Mouse (Mus musculus) liver, embryonic 14.5 days (tissue): ENCODE measurements around the gene Zdhhc1. TPM values are rescaled to one million over a fixed set of nuclear protein-coding genes. Genes with fewer than 3 reads are reported as not detected.

ENCODE experiments used
- ATAC-seq: fragments of 200-750 bp; cut with Nextera tagmentation; 2 replicates; pipeline ENCODE4 v1.8.0; 2017; ENCODE audit warnings: moderate number of reproducible peaks, mild to moderate bottlenecking, moderate library complexity; ENCODE audit not compliant: insufficient read depth
- DNase-seq, 3 experiments: peaks; one replicate each; pipeline ENCODE4 v3.0.0-alpha.2; 2012 to 2013; ENCODE audit warnings: low read depth in 3 of 3, low spot score in 3 of 3
- H3K27ac ChIP-seq: fragments of 300-500 bp; sonication (generic); 2 replicates; pipeline ENCODE4 v1.5.1; 2014; ENCODE audit warnings: moderate library complexity, mild to moderate bottlenecking, control low read depth, inconsistent platforms
- H3K27me3 ChIP-seq: fragments of 300-500 bp; sonication (generic); 2 replicates; pipeline ENCODE4 v1.6.1; 2014; ENCODE audit warnings: mild to moderate bottlenecking, low read length, moderate library complexity; ENCODE audit not compliant: control insufficient read depth, insufficient read depth
- H3K36me3 ChIP-seq: fragments of 300-500 bp; sonication (generic); replicated peaks from 2 replicates; pipeline ENCODE4 v1.6.1; 2014; ENCODE audit warnings: low read depth; ENCODE audit not compliant: control insufficient read depth, insufficient read depth
- H3K4me1 ChIP-seq, 2 experiments: fragments of 200-500 bp in 1 of 2; fragments of 300-500 bp in 1 of 2; sonication (generic) in 1 of 2; replicated peaks; 2 replicates each; pipeline ENCODE4 v1.6.1; 2012 to 2014; ENCODE audit warnings: antibody characterized with exemption in 1 of 2, inconsistent platforms in 1 of 2, low read length in 1 of 2; ENCODE audit not compliant: control insufficient read depth in 2 of 2, insufficient read depth in 2 of 2
- H3K4me2 ChIP-seq: fragments of 300-500 bp; sonication (generic); 2 replicates; pipeline ENCODE4 v1.6.1; 2014; ENCODE audit warnings: low read depth, mild to moderate bottlenecking, control low read depth, moderate library complexity
- H3K4me3 ChIP-seq, 2 experiments: fragments of 200-500 bp in 1 of 2; fragments of 300-500 bp in 1 of 2; sonication (generic) in 1 of 2; 2 replicates each; pipeline ENCODE4 v1.5.1; 2012 to 2014; ENCODE audit warnings: low read depth in 2 of 2, low read length in 2 of 2, mild to moderate bottlenecking in 2 of 2, control low read depth in 1 of 2, inconsistent platforms in 1 of 2, moderate library complexity in 1 of 2; ENCODE audit not compliant: insufficient read depth in 1 of 2
- H3K9ac ChIP-seq: fragments of 300-500 bp; sonication (generic); replicated peaks from 2 replicates; pipeline ENCODE4 v1.6.1; 2014; ENCODE audit warnings: mild to moderate bottlenecking, control low read depth, moderate library complexity
- H3K9me3 ChIP-seq: fragments of 300-500 bp; sonication (generic); 2 replicates; pipeline ENCODE4 v1.6.1; 2016; ENCODE audit warnings: low read length, mixed read lengths; ENCODE audit not compliant: control insufficient read depth
- CTCF ChIP-seq: IDR thresholded peaks from 2 replicates; pipeline ENCODE4 v1.5.1; 2016; ENCODE audit warnings: antibody characterized with exemption, low read depth, control low read depth
- EP300 ChIP-seq: IDR thresholded peaks from 2 replicates; pipeline ENCODE4 v1.6.1; 2016; ENCODE audit warnings: antibody characterized with exemption, low read depth
- WGBS: fragments of 180-500 bp; shearing (Covaris S2); extraction: QIAGEN DNeasy Blood & Tissue Kit; methylation state at CpG from one replicate; pipeline ENCODE4 v1.1.7; 2014; ENCODE audit not compliant: insufficient replicate concordance; 5-methylcytosine and 5-hydroxymethylcytosine counted together
- polyA plus RNA-seq, 2 experiments: library from polyadenylated mRNA; depleted of rRNA in 1 of 2; stranded (reverse) in 1 of 2; unstranded in 1 of 2; fragments of >200 nt; fragmentation: Nextera tagmentation in 1 of 2; extraction: Ambion mirVana in 1 of 2; gene quantifications; 2 replicates each; pipeline versions ENCODE4 v1.2.1 to v1.2.3; 2012 to 2014

Gene Zdhhc1
- polyA plus RNA-seq, 2 experiments, result 0.90 to 2.2 TPM

GRCm38 (mm10) chr8:105434136-105434535 lies 62.6 kb downstream of the Zdhhc1 start:
- Histone ChIP-seq H3K4me2 (no peak overlapping the region), H3K9ac (no peak overlapping the region), H3K36me3 (no peaks in the 10 kb centered on the region), H3K27ac (no peak overlapping the region), H3K27me3 (no peaks in the 10 kb centered on the region; the same call in 1 of the 2 replicates), H3K9me3 (no peaks in the 10 kb centered on the region), H3K4me1 (no peaks in the 10 kb centered on the region), H3K4me3 (no peak overlapping the region)
- 65% methylated on average over 5 of the region's 5 CpGs for WGBS
- DNase-seq (no peak), ATAC-seq (no peak)
- TF ChIP-seq CTCF, result no peak
- no peak for TF ChIP-seq EP300

- H3K4me1 ChIP-seq, result no peaks in the 10 kb centered on the region
- H3K27me3 ChIP-seq, result no peaks in the 10 kb centered on the region; the same call in 1 of the 2 replicates
- no peak for TF ChIP-seq EP300
- no peak for TF ChIP-seq CTCF
- H3K27ac ChIP-seq, result no peak overlapping the region
- H3K9me3 ChIP-seq, result no peaks in the 10 kb centered on the region
- H3K4me2 ChIP-seq, result no peak overlapping the region
- no peak overlapping the region for H3K9ac ChIP-seq
- no peak overlapping the region for H3K4me3 ChIP-seq
- no peak for ATAC-seq
- WGBS, result 48% methylated on average over 5 of the region's 5 CpGs
- DNase-seq, result no peak
- H3K36me3 ChIP-seq, result no peaks in the 10 kb centered on the region
Measured at GRCm38 (mm10) chr8:105433511-105433910, 63.2 kb downstream of the Zdhhc1 start.

- H3K9me3 ChIP-seq, result no peaks in the 10 kb centered on the region
- no peak for ATAC-seq
Measured at GRCm38 (mm10) chr8:105433021-105433420, 63.7 kb downstream of the Zdhhc1 start.

GRCm38 (mm10) chr8:105431743-105432515 lies 64.8 kb downstream of the Zdhhc1 start:
- no peak overlapping the region for H3K4me3 ChIP-seq
- 60% methylated on average over 7 of the region's 7 CpGs for WGBS
- no peak overlapping the region for H3K27ac ChIP-seq
- no peak overlapping the region for H3K9ac ChIP-seq
- no peaks in the 10 kb centered on the region for H3K36me3 ChIP-seq
- no peaks in the 10 kb centered on the region for H3K9me3 ChIP-seq
- H3K4me1 ChIP-seq, result no peaks in the 10 kb centered on the region
- TF ChIP-seq CTCF (no peak), EP300 (no peak)
- H3K4me2 ChIP-seq, result no peak overlapping the region
- no peaks in the 10 kb centered on the region; the same call in 1 of the 2 replicates for H3K27me3 ChIP-seq
- ATAC-seq (no peak), DNase-seq (no peak)

More at GRCm38 (mm10) chr8:105433021-105433420, 63.7 kb downstream of the Zdhhc1 start:
- 64% methylated on average over 6 of the region's 6 CpGs for WGBS
- no peak overlapping the region for H3K27ac ChIP-seq
- H3K27me3 ChIP-seq, result no peaks in the 10 kb centered on the region; the same call in 1 of the 2 replicates
- H3K9ac ChIP-seq, result no peak overlapping the region
- H3K4me1 ChIP-seq, result no peaks in the 10 kb centered on the region
- H3K36me3 ChIP-seq, result no peaks in the 10 kb centered on the region
- no peak for DNase-seq
- no peak for TF ChIP-seq EP300
- H3K4me3 ChIP-seq, result no peak overlapping the region
- no peak overlapping the region for H3K4me2 ChIP-seq

- TF ChIP-seq CTCF (no peak), EP300 (no peak)
Measured at GRCm38 (mm10) chr8:105426878-105427277, 69.8 kb downstream of the Zdhhc1 start.

More at GRCm38 (mm10) chr8:105426878-105427277, 69.8 kb downstream of the Zdhhc1 start:
- 26% methylated on average over 6 of the region's 6 CpGs for WGBS
- Histone ChIP-seq H3K9me3 (no peaks in the 10 kb centered on the region), H3K36me3 (no peaks in the 10 kb centered on the region), H3K4me3 (no peak overlapping the region), H3K9ac (no peak overlapping the region), H3K27ac (no peak overlapping the region), H3K27me3 (no peaks in the 10 kb centered on the region), H3K4me2 (no peak overlapping the region), H3K4me1 (no peaks in the 10 kb centered on the region)
- DNase-seq (no peak), ATAC-seq (no peak)

Other genes starting within 250 kb of the Zdhhc1 start
- 1.6 and 1.7 TPM in 2 replicates for gene B3gnt9, start 241.7 kb downstream of the Zdhhc1 start, polyA plus RNA-seq (2012; rRNA removed)
- gene B3gnt9, start 241.7 kb downstream of the Zdhhc1 start, polyA plus RNA-seq (2014; fragmentation: Nextera tagmentation; extraction: Ambion mirVana), result 2.3 and 3.1 TPM in 2 replicates
- gene Tradd, start 232.3 kb downstream of the Zdhhc1 start, polyA plus RNA-seq (2012; rRNA removed), result 5.5 and 6.0 TPM in 2 replicates
- 11.5 and 15.8 TPM in 2 replicates for gene Tradd, start 232.3 kb downstream of the Zdhhc1 start, polyA plus RNA-seq (2014; fragmentation: Nextera tagmentation; extraction: Ambion mirVana)
- 1.0 and 1.3 TPM in 2 replicates for gene Fbxl8, start 232.3 kb downstream of the Zdhhc1 start, polyA plus RNA-seq (2012; rRNA removed)
- 0.75 and 0.83 TPM in 2 replicates for gene Fbxl8, start 232.3 kb downstream of the Zdhhc1 start, polyA plus RNA-seq (2014; fragmentation: Nextera tagmentation; extraction: Ambion mirVana)
- gene Hsf4, start 227.1 kb downstream of the Zdhhc1 start, polyA plus RNA-seq (2012; rRNA removed), result 0.03 TPM in 1 of 2 replicates, not detected in the other
- 0.08 TPM in 1 of 2 replicates, not detected in the other for gene Hsf4, start 227.1 kb downstream of the Zdhhc1 start, polyA plus RNA-seq (2014; fragmentation: Nextera tagmentation; extraction: Ambion mirVana)
- 0.02 and 0.03 TPM in 2 replicates for gene Nol3, start 220.8 kb downstream of the Zdhhc1 start, polyA plus RNA-seq (2012; rRNA removed)
- gene Nol3, start 220.8 kb downstream of the Zdhhc1 start, polyA plus RNA-seq (2014; fragmentation: Nextera tagmentation; extraction: Ambion mirVana), result not detected in 2 replicates
- 1.3 and 1.6 TPM in 2 replicates for gene 4931428F04Rik, start 207.0 kb downstream of the Zdhhc1 start, polyA plus RNA-seq (2012; rRNA removed)
- gene 4931428F04Rik, start 207.0 kb downstream of the Zdhhc1 start, polyA plus RNA-seq (2014; fragmentation: Nextera tagmentation; extraction: Ambion mirVana), result 0.48 and 0.62 TPM in 2 replicates
- 6.2 and 6.5 TPM in 2 replicates for gene Exoc3l, start 200.8 kb downstream of the Zdhhc1 start, polyA plus RNA-seq (2012; rRNA removed)
- gene Exoc3l, start 200.8 kb downstream of the Zdhhc1 start, polyA plus RNA-seq (2014; fragmentation: Nextera tagmentation; extraction: Ambion mirVana), result 4.5 and 4.7 TPM in 2 replicates
- 275 and 297 TPM in 2 replicates for gene E2f4, start 199.2 kb downstream of the Zdhhc1 start, polyA plus RNA-seq (2012; rRNA removed)
- gene E2f4, start 199.2 kb downstream of the Zdhhc1 start, polyA plus RNA-seq (2014; fragmentation: Nextera tagmentation; extraction: Ambion mirVana), result 206 and 227 TPM in 2 replicates
- 3.6 and 4.2 TPM in 2 replicates for gene Elmo3, start 191.3 kb downstream of the Zdhhc1 start, polyA plus RNA-seq (2012; rRNA removed)
- gene Elmo3, start 191.3 kb downstream of the Zdhhc1 start, polyA plus RNA-seq (2014; fragmentation: Nextera tagmentation; extraction: Ambion mirVana), result 2.5 and 2.8 TPM in 2 replicates
- gene Lrrc29, start 170.6 kb downstream of the Zdhhc1 start, polyA plus RNA-seq (2012; rRNA removed), result 10.4 and 12.1 TPM in 2 replicates
- gene Lrrc29, start 170.6 kb downstream of the Zdhhc1 start, polyA plus RNA-seq (2014; fragmentation: Nextera tagmentation; extraction: Ambion mirVana), result 9.1 and 11.4 TPM in 2 replicates
- 59.1 and 66.5 TPM in 2 replicates for gene Tmem208, start 170.5 kb downstream of the Zdhhc1 start, polyA plus RNA-seq (2012; rRNA removed)
- 103 and 107 TPM in 2 replicates for gene Tmem208, start 170.5 kb downstream of the Zdhhc1 start, polyA plus RNA-seq (2014; fragmentation: Nextera tagmentation; extraction: Ambion mirVana)
- 3.4 and 4.4 TPM in 2 replicates for gene Fhod1, start 148.9 kb downstream of the Zdhhc1 start, polyA plus RNA-seq (2012; rRNA removed)
- gene Fhod1, start 148.9 kb downstream of the Zdhhc1 start, polyA plus RNA-seq (2014; fragmentation: Nextera tagmentation; extraction: Ambion mirVana), result 0.42 and 0.82 TPM in 2 replicates
- 0.87 and 0.90 TPM in 2 replicates for gene Slc9a5, start 148.1 kb downstream of the Zdhhc1 start, polyA plus RNA-seq (2012; rRNA removed)
- 0.08 and 0.14 TPM in 2 replicates for gene Slc9a5, start 148.1 kb downstream of the Zdhhc1 start, polyA plus RNA-seq (2014; fragmentation: Nextera tagmentation; extraction: Ambion mirVana)
- gene Plekhg4, start 123.6 kb downstream of the Zdhhc1 start, polyA plus RNA-seq (2012; rRNA removed), result 0.08 TPM in 2 replicates
- gene Plekhg4, start 123.6 kb downstream of the Zdhhc1 start, polyA plus RNA-seq (2014; fragmentation: Nextera tagmentation; extraction: Ambion mirVana), result 0.06 TPM in 2 replicates
- not detected in 2 replicates for gene Kctd19, start 83.4 kb downstream of the Zdhhc1 start, polyA plus RNA-seq (2012; rRNA removed)
- not detected in 2 replicates for gene Kctd19, start 83.4 kb downstream of the Zdhhc1 start, polyA plus RNA-seq (2014; fragmentation: Nextera tagmentation; extraction: Ambion mirVana)
- 0.04 and 0.09 TPM in 2 replicates for gene Lrrc36, start 83.3 kb downstream of the Zdhhc1 start, polyA plus RNA-seq (2012; rRNA removed)
- gene Lrrc36, start 83.3 kb downstream of the Zdhhc1 start, polyA plus RNA-seq (2014; fragmentation: Nextera tagmentation; extraction: Ambion mirVana), result 0.08 and 0.10 TPM in 2 replicates
- gene Tppp3, start 25.4 kb downstream of the Zdhhc1 start, polyA plus RNA-seq (2012; rRNA removed), result 0.49 and 0.60 TPM in 2 replicates
- 0.49 and 0.63 TPM in 2 replicates for gene Tppp3, start 25.4 kb downstream of the Zdhhc1 start, polyA plus RNA-seq (2014; fragmentation: Nextera tagmentation; extraction: Ambion mirVana)
- 1.1 TPM in 2 replicates for gene Hsd11b2, start 21.9 kb upstream of the Zdhhc1 start, polyA plus RNA-seq (2012; rRNA removed)
- 0.42 and 0.99 TPM in 2 replicates for gene Hsd11b2, start 21.9 kb upstream of the Zdhhc1 start, polyA plus RNA-seq (2014; fragmentation: Nextera tagmentation; extraction: Ambion mirVana)
- 36.0 and 40.1 TPM in 2 replicates for gene Atp6v0d1, start 69.1 kb upstream of the Zdhhc1 start, polyA plus RNA-seq (2012; rRNA removed)
- 44.3 and 46.3 TPM in 2 replicates for gene Atp6v0d1, start 69.1 kb upstream of the Zdhhc1 start, polyA plus RNA-seq (2014; fragmentation: Nextera tagmentation; extraction: Ambion mirVana)
- 4.5 and 5.4 TPM in 2 replicates for gene Ripor1, start 108.4 kb upstream of the Zdhhc1 start, polyA plus RNA-seq (2012; rRNA removed)
- 4.9 and 6.1 TPM in 2 replicates for gene Ripor1, start 108.4 kb upstream of the Zdhhc1 start, polyA plus RNA-seq (2014; fragmentation: Nextera tagmentation; extraction: Ambion mirVana)
- gene Ctcf, start 139.7 kb upstream of the Zdhhc1 start, polyA plus RNA-seq (2012; rRNA removed), result 11.6 and 21.1 TPM in 2 replicates
- 40.9 and 49.2 TPM in 2 replicates for gene Ctcf, start 139.7 kb upstream of the Zdhhc1 start, polyA plus RNA-seq (2014; fragmentation: Nextera tagmentation; extraction: Ambion mirVana)
- not detected in 2 replicates for gene Agrp, start 140.5 kb upstream of the Zdhhc1 start, polyA plus RNA-seq (2012; rRNA removed)
- 0.23 and 0.27 TPM in 2 replicates for gene Agrp, start 140.5 kb upstream of the Zdhhc1 start, polyA plus RNA-seq (2014; fragmentation: Nextera tagmentation; extraction: Ambion mirVana)
- gene Carmil2, start 189.4 kb upstream of the Zdhhc1 start, polyA plus RNA-seq (2012; rRNA removed), result 1.3 and 1.4 TPM in 2 replicates
- 0.24 and 0.33 TPM in 2 replicates for gene Carmil2, start 189.4 kb upstream of the Zdhhc1 start, polyA plus RNA-seq (2014; fragmentation: Nextera tagmentation; extraction: Ambion mirVana)
- 8.8 and 11.0 TPM in 2 replicates for gene Acd, start 204.2 kb upstream of the Zdhhc1 start, polyA plus RNA-seq (2012; rRNA removed)
- 20.3 and 23.7 TPM in 2 replicates for gene Acd, start 204.2 kb upstream of the Zdhhc1 start, polyA plus RNA-seq (2014; fragmentation: Nextera tagmentation; extraction: Ambion mirVana)
- 5.9 and 6.0 TPM in 2 replicates for gene Pard6a, start 204.2 kb upstream of the Zdhhc1 start, polyA plus RNA-seq (2012; rRNA removed)
- 6.4 and 7.9 TPM in 2 replicates for gene Pard6a, start 204.2 kb upstream of the Zdhhc1 start, polyA plus RNA-seq (2014; fragmentation: Nextera tagmentation; extraction: Ambion mirVana)
- gene 4933405L10Rik, start 210.8 kb upstream of the Zdhhc1 start, polyA plus RNA-seq (2012; rRNA removed), result not detected in 2 replicates
- not detected in 2 replicates for gene 4933405L10Rik, start 210.8 kb upstream of the Zdhhc1 start, polyA plus RNA-seq (2014; fragmentation: Nextera tagmentation; extraction: Ambion mirVana)
- 7.0 and 7.8 TPM in 2 replicates for gene Enkd1, start 211.3 kb upstream of the Zdhhc1 start, polyA plus RNA-seq (2012; rRNA removed)
- 4.8 and 6.5 TPM in 2 replicates for gene Enkd1, start 211.3 kb upstream of the Zdhhc1 start, polyA plus RNA-seq (2014; fragmentation: Nextera tagmentation; extraction: Ambion mirVana)